Mouse (Mus musculus) adrenal gland, adult 18-20 months (tissue): Measurements from ENCODE around the gene Kctd19. TPM values are rescaled to one million over a fixed set of nuclear protein-coding genes. Genes with fewer than 3 reads are reported as not detected.

Source experiments
- DNase-seq, 2 experiments: peaks; one replicate each; pipeline ENCODE4 v3.0.0; 2021 to 2022; ENCODE audit warnings: low spot score in 2 of 2
- long read RNA-seq, 2 experiments: library from polyadenylated mRNA; stranded (forward); transcript quantifications; one replicate each; pipeline ENCODE4 v2.0.0; 2021
- total RNA-seq, 2 experiments: library from RNA; stranded (reverse); gene quantifications; 1 replicate in 1 of 2; 2 replicates in 1 of 2; pipeline ENCODE4 v1.2.3; 2021

Gene Kctd19
- total RNA-seq: under 1 TPM in 1 of 2 experiments, not detected in 1; 0.13 TPM
- long read RNA-seq, experiment 1: 0 reads
- long read RNA-seq, experiment 2: 0 reads

DNA sequence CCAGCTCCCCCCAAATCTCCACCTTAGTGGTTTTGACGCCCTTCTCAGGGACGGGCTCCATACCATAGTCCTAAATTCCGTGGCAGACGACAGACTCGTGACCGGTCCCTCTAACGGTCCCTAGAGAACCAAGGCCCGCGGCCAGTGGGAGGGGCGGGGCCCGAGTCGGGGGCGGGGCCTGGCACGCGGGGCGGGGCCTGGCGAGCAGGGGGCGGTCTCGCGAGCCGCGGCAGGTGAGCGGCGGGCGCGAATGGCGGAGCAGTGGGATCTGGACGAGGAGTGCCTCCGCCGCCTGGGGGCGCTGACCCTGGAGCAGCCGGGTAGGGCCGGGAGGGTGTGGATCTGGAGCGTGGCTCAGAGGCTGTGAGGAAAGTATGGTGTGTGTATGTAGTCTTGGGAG lies at the start of gene Kctd19, which contains the start of gene Lrrc36:
TSS of gene Kctd19 (minus strand) at position 112 of the 400 bp plus-strand sequence.
TSS of gene Lrrc36 (plus strand) at position 181 of the 400 bp plus-strand sequence.
- DNase-seq: peak; percentile 34 to 52

DNA sequence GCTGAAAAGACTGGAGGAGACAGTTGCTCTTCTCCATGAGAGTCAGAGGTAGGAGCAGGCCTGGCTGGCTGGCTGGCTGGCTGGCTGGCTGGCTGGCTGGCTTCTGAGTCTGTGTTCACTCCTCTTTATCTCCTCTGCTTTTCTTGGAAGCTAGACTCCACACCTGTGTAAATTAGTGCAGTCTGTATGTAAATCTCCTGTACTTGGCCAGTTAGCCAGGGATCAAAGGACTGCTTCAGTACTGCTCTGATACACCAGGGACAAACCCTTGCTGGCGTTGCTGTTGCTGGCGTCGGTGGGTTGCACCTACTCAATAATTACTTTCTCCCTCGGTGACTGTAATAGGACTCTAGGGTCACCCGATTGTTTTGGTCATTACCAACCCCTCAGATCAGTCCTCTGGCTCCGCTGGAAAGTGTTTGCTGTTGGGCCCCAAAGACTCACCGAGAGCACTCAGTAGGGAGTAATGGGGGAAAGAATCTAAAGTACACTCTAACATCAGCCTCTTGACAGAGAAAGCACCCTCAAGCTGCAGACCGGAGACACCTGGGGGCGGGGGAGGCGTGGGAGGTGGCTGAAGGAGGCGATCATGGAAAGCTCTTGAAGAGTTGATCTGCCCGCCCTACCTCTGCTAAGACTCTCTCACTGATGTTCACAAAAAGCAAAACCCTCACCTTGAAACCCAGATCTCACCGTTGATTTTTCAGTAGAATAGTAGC lies 47.9 kb upstream of the Kctd19 start:
- no peak for DNase-seq

DNA sequence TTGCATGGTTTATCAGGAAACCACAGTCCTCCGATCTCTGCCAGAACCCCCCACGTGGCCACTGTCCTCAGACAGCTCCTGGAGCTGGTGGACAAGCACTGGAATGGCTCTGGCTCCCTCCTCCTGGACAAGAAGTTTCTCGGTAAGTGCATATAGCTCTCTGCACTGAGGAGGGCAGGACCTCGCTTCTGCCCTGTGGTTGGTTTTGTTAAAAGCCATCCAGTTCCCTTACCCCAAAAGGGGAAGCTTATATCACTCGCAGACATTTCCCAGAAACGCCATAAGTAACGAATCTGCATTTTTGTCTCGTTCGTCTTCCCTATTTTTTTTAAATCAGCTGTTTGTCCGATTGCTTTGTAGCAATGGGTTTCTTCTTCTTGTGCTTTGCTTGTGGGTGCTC lies 41.9 kb upstream of the Kctd19 start:
- no peak for DNase-seq

DNA sequence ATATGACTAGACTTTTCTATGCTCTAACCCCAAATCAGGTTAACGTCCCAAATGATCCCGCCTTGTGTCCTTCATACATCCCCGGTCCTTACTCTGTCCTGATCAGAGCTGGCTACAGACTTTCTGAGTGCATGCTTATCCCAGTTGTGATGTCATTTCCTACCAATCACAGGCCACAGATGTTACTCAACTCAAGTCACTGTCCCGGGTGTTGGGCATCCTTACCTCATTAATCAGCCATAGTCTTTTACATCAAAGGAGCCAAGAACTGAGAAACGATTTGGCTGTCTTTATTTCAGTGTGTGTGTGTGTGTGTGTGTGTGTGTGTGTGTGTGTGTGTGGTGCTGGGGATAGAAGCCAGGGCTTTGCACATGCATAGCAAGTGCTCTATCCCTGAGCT lies 40.8 kb upstream of the Kctd19 start:
- DNase-seq: no peak

DNA sequence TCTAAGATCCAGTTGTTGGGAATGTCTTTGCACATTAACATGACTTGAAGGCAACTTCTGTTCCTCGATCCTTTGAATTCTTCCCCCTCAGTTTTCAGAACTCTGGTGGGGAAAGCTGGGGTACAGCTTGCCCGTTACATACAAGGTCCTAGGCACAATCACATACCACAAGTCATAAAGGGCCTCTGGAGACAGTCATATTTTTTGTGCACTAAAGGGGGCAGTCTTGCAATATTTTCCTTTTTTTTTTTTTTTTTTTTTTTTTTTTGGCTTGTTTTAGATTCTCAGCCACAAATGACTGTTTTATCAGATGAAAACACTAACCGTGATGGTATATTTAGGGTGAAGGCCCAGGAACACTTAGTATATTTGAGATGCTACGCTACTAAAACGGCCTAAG lies 40.0 kb upstream of the Kctd19 start:
- DNase-seq: no peak

DNA sequence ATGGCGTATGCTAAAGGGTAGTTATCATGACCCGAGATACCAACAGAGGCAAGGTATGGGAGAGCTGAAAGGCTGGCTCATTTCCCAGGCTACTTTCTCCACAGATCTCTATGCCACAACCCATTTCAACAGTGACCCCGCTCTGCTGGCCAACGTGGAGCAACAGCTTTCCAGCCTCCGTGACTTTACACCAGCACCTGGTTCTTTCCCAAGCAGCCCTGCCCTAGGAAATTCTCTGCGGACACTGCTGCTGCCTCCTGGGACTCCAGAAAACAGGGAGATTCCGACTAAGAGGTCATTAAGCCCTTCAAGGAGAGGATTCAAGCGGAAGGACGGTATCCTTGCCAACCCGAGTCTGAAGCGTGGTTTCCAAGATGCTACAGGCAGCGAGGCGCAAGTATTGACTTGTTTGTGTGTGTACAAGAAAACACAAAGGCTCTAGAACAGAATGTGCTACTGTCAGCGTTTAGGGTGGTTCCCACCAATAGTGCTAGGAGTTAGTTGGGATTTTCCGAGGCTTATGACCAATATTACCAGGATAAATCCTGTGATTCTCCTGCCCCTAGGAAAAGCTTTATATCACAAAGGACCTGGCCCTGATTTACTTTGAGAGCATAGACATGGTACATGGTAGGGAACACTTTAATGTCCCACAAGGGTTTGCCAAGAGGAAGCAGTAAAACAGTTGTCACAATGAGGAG lies 38.8 kb upstream of the Kctd19 start:
- no peak for DNase-seq

DNA sequence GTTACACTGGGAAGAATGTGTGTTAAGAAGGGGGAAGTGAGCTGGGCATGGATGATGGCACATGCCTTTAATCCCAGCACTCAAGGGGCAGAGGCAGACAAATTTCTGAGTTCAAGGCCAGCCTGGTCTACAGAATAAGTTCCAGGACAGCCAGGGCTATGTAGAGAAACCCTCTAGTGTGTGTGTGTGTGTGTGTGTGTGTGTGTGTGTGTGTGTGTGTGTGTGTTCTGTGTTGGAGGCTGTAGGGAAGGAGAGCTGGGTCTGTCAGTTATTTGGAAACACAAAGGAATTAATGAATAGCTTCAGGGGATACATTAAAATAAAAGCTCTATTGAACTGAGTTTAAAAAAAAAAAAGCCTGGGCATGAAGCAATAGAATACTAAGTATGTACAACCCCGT lies 37.7 kb upstream of the Kctd19 start:
- no peak for DNase-seq

DNA sequence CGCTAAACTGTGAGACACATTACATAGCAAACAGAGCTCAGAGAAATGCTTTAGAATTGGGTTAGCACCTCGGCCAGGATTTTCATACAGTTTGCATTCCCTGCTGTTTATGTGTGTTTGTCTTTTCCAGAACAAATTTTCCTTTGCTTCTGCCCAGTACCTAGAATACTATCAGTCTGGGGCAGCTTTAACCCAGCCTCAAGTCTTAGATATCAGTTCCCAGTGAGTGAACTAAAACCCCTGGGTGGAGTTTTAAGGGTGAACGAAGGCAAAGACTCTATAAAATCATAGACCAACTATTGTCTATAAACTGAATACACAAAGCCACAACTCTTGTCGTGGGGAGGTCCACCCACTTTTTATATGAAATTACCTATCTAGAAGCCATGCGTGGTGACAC lies 35.3 kb upstream of the Kctd19 start:
- DNase-seq: no peak

DNA sequence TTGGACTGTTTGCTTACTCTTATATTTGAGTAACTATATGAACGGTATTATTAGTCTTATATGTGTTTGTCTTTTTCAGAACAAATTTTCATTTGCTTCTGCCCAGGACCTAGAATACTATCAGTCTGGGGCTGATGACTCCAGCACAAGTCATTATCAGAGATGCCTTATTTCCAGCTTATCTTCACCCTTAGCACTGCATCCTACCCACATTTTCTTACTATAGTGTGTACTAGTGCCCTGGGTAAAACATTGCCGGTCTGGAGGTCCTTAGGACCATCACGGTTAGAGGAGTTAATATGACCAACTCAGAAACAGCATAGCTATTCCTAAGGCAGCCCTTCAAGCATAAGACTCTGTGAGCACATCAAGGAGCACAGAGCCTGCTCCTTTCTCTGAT lies 34.9 kb upstream of the Kctd19 start:
- DNase-seq: no peak

DNA sequence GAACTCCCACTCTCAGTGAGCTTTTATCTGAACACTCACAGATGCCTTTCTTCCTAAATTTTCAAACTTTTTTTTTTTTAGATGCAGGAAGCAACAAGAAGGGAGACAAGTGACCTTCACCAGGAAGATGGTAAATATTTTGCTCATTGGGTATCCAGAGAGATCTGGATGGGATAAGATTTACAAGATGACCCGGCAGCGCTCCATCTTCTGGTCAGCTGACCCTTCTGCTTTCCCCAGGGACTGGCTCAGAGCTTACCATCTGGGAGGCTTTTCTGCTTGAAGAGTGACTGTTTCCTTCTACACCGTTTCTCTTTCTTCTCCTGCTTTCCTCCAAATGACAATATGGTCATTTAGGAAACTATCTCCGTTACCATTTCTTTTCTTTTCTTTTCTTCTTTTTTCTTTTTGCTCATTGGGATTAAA lies 32.8 kb upstream of the Kctd19 start:
- no peak for DNase-seq

DNA sequence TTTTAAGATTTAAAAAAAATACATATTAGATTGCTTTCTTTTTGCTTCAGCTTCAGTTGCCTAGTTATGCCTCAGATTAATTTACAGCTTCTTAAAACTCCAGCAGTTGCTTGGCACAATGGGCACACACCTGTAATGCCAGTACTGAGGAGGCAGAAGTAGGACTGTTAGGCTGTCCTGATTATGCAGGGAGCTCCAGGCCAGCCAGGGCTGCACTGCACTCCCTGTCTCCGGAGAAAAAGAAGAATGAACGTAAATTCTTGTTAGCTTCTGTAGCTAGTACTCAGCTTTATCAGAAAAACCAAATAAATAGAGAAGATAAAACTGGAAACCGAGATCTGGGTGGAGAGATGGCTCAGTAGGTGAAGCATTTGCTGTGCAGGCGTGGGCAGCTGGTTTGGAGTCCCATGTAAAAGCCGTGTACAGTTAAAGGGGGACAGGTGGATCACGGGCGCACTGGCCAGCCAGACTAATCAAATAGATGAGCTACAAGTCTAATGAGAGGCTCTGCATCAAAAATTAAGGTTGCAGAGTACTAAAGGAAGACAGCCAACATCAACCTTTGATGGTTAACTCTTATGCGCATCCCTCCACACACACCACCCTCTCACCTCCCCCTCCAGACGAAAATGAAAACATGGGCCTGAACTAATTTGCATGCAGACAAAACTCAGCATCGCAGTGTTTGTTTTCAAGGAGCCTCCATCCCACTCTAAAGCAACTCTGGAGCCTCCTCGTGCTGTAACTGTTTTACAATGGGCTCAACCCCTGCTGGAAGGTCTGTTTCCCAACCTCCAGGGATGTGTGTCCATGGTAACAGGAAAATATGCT lies 32.2 kb upstream of the Kctd19 start:
- no peak for DNase-seq

DNA sequence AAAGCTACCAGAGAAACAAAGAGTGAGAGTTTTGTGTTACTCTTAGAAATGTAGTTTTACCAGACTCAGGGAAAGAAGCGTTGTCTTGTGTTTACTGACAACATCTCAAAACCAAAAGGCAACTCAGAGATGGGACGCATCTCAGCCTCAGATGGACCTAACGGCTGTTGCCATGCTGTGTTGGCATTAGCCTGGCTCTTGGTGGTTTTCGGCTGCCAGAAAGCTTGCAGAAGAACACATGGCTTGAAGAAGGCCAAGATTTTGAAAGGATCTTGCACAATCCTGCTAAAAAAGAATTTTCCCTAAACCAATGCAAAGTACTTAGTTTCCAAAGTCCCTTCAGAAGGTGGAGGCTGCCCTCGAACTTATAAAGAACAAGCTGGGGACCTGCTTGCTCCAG lies 29.4 kb upstream of the Kctd19 start:
- DNase-seq: no peak

DNA sequence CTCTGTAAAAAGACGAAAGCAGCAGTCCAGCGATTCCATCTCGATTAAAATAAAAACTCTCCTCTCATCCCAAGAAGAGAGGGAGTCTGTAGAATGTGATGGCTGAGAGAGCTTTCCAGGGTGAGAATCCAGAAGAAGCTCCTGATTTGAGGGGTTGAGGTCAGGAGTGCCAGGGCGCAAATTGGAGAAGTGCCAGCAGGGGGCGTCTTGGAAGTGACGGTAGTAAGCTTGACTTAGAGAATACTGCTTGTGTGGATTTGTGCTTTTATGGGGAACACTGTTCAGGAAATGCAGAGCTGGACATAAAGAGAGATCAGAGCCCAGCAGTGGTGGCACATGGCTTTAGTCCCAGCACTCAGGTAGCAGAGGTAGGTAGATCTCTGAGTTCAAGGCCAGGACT lies 28.1 kb upstream of the Kctd19 start:
- peak; percentile 27 to 40 for DNase-seq

DNA sequence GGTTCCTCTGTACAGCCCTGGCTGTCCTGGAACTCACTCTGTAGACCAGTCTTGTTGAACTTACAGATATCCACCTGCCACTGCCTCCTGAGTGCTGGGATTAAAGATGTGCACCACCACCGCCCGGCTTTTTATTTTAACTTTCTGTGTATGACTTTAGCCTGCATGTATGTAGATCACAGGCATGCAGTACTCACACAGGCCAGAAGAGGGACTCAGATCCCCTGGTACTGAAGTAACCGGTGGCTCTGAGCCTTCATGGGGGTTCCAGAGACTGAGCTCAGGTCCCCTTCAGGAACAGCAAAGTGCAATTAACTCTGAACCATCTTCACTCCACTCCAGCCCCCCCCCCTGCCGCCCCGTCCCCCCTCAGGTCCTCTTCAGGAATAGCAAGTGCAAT lies 25.6 kb upstream of the Kctd19 start:
- DNase-seq: peak; percentile 18 to 29

DNA sequence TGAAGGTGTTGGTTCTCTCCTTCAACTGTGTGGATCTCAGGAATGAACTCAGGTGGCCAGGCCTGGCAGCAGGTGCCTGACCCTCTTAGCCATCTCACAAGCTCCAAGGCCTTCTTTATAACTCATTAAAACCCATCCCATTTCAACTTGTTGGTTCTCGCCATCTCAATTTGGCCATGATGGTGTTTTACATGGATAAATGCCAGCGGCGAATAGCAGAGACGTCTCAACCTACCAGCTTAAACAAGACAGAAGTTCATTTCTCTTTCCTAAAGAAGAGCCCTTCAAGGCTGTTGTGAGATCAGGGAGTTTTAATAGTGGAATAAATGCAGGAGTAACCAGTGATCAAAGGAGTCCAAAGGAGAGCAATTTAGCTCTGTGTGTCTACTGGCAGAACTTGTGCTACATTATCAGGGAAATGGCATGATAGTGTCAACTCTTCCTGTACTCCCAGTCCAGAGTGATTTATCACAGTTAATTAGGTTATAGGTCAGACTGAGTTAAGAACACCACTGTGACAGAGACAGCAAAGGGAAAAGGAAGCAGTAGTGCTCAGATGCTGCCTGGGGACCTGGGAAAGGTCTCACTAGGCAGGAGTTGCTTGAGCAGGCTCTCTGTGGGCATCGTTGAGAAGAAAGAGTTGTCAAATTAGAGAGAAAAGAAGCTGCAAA lies 23.9 kb upstream of the Kctd19 start:
- no peak for DNase-seq

DNA sequence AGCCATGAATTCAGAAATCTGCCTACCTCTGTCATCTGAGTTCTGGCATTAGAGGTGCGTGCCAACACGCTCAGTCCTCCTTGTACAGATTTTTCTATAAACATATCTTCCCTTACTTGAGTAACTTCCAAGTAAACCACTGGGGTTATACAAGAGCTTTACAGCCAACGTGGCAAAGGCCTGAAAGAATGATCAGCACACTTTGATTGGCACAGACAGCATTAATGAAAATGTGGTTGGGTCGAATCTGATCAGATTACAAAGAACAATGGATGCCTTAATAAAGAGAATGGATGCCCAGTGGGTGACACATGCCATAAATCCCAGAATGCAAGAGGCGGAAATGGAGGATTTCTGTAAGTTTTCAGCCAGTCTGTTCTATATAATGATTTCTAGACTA lies 22.9 kb upstream of the Kctd19 start:
- DNase-seq: no peak

DNA sequence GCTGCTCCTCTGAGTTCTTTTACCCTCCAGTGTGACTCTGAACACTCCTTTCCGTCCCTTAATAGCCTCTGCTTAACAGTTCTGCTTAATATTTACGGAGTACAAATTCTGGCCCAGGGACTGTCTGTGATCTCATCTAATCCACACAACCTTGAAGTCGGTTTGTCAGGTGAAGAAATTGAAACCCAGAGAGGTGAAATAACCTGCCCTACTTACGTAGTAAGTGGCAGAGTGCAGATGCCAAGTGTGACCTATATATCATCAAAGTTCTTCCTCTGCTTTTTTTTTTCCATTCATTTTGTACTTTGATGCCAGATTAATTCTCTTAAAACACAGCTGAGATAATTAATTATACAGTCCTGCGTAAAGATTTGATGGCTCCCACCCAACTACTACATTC lies 20.8 kb upstream of the Kctd19 start:
- DNase-seq: no peak

DNA sequence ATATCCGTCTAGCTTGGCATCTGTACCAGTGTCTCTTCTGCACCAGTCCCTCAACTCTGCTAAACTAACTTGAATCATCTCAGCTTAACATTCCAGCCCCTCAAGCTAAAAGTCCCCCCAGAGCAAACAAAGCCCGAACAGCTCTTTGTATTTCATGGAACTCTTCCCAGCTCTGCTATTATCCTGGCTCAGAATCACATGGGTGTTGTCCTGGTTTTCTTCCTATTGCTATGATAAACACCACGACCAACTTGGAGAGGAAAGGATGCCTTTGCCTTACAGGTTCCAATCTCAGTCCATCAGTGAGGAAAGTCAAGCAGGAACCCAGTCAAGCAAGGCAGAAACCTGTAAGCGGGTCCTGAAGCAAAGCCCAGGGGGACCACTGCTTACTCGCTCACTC lies 20.2 kb upstream of the Kctd19 start:
- DNase-seq: no peak

DNA sequence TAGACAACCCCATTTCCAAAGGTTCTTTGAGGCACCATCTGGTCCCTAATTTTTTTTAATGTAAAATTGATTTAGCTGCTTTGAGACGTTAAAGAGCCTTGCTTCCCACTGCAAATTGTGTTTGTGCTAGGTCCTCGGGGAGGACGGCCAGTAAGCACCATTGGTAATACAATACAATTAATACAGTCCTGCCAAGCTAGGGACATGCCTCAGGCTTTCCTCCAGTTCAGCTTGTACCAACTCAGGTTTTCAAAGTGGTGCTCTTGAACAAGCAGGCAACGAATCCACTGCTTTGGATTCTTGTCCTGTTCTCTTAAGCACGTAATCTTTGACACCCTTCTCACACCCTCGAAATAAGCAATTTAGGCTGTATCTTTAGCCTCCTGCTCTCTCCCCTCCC lies 19.7 kb upstream of the Kctd19 start:
- no peak for DNase-seq

DNA sequence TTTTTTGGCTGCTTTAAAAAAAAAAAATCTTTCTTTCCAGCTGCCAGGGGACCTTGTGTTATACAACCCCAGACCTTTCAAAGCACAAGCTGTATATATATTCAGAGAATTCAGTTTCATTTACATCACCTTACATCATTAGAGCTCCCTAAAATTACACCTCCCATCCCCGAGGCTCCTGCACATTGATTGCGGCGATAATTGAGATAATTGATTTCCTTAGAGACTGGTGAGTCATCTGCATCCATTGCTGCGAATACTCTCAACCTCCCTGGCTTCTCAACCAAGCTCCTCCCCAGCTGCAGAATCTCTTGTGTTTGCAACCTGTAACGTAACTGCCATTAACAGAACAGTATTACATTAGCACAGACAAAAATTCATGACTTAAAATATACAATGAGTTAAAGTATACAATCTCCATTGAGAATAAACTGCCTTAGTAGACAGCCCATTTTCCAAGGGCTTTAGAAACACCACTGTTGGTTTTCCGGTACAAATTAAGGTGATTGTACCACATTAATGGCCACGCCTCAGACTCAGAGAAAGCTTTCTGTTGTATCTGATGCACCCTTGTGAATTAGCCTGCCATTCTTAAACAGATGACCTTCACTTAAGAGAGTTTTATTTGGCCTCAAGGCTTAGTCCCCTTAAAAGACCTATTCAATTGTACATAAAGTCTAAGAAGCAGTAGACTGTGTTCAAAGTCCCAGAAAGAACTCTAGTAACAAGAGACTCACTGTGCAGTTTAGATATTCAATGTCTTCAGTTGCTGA lies 18.6 kb upstream of the Kctd19 start:
- DNase-seq: no peak
